Mouse (Mus musculus): ENCODE measurements around the gene Fkbp8.

The Fkbp8 gene

DNA sequence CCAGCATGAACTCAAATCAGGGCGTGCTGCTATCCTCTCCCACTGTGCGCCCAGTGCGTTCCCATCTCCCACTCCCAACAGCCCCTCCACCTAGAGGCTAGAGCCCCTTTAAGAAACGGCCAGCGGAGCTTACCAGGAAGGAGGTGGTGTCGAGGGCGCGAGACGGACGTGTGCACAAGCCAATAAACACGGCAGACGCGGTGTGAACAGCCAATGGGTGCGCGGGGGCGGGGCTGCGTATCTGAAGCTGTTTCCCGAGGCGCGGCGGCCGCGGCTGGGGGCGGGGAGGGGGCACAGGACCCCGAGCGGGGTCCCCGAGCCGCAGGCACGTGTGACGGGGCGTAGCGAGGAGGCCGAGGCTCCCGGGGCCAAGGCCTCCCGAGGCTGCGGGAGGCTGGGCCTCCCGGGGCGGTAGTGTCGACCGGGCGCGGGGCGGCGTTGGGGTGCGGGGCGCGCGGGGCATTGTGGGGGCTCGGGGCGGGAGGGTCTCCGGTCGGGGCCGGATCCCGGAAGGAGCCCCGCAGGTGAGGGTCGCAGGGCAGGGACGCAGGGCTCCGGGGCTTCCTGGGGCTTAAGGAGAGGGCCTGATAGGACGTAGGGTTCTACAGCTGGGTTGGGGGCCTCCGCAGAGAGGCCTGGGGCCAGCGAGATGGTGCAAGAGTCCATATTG, at the start of gene Fkbp8, which contains the start of gene Kxd1:
Gene Fkbp8, plus strand, starts transcription at position 213 of the 670 bp plus-strand sequence.
Gene Kxd1, minus strand, starts transcription at position 445 of the 670 bp plus-strand sequence.
- peak; percentile 98 for DNase-seq (ENCODE audit: low spot score)

DNA sequence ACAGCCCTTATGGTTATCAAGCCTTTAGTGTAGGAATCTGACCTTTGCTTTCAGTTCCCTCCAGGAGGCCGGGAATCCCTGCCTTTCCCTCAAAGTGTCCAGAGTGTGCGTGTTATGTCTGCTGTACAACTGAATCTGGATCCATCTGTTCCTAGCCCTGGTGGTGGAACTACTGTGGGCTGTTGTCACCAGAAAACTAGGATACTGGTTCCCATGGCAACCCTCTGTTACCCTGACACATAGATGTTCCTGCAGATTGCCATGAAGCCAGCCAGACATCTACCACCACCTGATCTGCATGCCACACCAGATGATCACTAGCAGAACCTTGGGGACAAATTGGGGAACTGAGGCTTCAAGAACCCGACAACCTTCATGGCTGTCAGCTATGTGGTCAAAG, 45.6 kb upstream of the Fkbp8 start:
- no peak for DNase-seq (ENCODE audit: low spot score)

DNA sequence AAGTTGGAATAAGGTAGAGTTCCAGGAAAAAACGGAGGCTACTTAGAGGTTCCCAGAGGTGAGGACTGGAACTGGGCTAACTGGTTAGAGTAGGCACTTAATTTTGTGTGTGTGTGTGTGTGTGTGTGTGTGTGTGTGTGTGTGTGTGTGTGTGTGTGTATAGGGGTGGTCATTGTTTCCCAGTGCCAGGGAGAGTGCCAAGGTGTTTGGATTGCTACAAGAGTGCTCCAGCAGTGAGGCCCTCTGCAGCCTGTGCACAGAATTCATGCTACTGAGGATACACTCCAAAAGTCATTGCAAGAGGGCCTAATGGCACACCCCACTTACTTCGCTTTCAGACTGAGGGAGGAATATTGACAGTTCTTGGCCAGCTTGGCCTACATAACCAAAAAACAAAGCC, 44.6 kb upstream of the Fkbp8 start:
- DNase-seq (ENCODE audit: low spot score), result no peak

DNA sequence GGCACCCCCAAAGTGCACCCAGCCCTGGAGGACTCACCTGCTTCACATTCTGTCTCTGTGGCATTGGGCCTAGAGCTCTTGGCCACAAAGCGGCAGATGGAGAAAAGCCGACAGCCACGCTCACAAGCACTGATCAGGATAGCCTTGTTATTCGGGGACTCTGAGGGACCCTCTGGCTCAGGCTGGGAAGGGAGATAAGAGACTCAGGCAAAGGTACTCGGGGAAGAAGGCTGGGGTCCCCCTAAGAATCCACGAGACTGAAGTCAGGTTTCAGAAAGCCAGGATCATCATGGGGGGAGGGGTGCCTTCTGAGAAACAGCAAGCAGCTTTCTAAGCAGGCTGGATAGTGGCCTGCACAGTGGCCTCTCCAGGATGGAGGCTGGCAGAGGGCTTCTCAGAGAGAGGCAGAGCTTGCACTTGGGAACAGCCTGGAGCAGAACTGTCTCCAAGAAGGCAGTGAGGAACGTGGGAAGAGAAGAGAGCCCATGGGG, 41.3 kb upstream of the Fkbp8 start:
- no peak for DNase-seq (ENCODE audit: low spot score)

DNA sequence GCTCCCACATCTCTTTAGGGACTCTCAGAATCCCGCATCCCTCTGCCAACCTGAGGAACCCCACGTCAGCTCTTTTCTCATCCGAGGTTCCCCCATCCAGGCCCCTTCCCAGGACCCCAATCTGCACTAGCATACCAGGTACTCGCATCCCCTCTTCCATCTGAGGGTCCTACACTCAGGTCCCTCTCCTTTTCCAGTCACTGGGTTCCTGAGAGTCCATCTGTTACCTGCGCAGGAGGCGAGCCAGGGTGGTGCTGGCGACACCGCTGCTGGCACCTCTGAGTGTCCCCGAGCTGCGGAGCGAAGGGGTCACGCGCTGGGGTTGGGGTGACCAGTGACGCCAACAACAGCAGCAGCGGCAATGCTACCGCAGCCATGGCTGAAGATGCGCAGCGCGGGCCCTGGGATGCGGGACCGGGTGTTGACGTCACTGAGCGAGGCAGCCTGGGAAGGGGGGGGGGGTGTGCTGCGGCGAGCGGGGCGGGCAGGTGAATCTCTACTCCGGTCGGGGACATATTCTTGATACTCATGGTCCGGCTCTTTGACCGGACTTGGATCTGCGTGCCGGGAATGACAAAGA, 40.5 kb upstream of the Fkbp8 start, which contains the start of gene Tmem59l:
Gene Tmem59l, minus strand, starts transcription at position 418 of the 580 bp plus-strand sequence.
- no peak for DNase-seq (ENCODE audit: low spot score)

DNA sequence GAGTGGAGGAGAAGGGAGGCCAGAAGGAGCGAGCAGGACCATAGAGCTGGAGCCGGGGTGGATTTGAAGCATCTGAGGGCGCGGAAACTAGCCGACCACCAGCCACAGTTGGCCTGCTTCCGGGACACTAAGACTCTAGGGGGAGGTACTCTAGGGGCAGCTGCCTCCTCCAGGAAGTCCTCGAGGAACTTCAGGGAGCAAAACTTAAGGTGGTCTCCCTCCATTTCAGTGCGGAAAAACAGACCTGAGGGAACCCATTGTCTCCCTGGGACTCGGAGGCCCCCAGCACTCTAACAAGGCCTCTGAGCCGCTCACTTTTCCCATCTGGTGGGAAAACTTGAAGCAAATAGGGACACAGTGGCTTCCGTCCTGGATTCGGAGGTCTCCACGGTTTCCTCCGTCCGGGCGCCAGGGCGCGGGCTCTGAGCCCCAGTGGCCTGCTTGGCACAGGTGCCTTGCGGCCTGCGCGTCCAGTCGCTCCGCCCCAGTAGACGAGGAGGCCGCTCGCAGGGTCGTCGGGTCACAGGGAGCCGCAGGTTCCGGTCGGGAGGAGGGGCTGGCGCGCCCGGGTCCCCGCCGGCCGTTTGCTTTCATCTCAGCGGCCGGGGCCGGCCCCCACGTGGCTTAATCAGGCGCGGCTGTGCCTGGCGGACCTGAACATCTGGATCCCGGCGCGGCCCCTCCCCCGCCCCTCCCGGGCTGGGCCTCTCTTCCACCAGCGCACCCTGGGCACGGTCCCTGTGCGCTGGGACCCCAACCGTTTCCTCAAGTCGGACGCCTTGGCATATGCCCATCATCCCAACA, 39.3 kb upstream of the Fkbp8 start:
- no peak for DNase-seq (ENCODE audit: low spot score)

DNA sequence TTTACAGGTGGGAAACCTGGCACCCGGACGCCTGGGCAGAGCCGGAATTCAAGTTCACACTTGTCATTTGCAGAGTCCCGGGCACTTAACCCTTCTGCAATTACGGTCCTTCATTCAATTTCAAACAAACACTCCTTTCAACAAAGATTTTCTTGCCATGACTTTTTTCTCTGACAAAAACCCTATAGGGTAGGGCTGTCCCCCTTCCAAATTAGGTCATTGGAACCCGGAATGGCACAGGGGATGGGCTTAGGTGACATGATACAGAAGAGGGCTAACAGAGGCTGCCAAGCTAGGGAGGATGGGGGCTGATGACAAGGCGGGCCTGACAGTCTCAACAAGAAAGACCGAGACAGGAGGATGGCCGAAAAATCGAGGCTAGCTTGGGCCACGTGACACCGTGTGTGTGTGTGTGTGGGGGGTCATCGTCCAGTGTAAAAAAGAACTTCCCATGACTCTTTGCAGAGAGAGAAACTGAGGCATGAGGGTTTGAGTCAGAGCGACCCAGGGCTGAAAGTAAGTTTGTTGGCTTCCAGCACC, 38.5 kb upstream of the Fkbp8 start:
- DNase-seq (ENCODE audit: low spot score), result no peak

DNA sequence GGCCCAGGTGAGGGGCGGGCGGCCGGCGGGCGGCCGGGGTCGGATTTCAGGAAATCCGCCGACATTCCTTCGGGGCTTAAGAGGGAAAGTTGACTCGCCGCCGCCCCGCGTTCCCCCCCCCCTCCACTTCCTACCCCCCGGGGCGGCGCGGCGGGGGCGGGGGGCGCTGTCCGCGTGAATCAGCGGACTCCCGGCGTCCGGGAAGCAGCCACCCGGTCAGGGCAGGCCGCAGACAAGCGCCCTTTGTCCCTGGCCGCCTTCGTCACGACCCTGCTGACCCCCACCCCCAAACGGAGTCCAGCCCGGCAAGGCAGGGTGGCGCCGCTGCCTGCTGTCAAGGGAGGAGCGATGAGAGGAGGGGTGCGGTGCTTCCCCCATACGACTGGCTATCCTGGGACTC, 37.9 kb upstream of the Fkbp8 start:
- no peak for DNase-seq (ENCODE audit: low spot score)

DNA sequence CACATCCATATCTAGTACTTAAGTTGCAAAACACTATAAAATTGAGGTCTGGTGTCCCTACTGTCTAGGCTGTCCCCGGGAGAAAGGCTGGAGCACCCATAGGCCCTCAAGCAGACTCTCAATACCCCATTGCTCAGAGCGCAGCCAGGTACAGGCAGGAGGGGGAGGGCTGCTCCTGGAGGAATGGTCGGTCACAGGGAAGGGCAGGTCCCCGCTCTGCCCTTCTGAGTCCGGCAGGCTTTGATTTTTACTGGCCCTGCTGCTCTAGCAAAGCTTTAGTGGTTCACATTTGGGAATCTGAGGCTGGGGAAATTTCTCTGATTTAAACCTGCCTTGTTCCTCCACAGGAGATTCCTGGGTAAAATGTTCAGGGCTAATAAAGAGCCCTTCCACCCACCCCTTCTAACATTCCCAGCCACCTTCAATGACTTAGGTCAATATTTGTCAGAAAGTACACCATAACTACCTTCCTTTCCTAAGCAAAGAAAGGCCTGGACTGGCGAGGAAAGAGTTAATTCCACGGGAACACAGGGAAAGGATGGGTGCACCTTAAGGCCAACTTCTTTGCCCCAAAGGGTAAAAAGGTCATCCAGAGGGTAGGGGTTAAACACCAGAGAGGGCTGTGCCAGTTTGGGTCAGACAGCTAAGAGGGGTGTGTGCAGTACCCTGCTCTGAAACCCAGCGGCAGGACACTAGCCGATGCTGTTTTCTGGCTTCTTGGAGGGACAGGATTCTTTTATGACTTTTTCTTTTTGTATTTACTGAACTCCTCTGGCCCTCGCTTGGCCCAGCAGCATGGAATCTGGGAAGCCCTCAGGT, 37.3 kb upstream of the Fkbp8 start:
- DNase-seq (ENCODE audit: low spot score), result no peak

DNA sequence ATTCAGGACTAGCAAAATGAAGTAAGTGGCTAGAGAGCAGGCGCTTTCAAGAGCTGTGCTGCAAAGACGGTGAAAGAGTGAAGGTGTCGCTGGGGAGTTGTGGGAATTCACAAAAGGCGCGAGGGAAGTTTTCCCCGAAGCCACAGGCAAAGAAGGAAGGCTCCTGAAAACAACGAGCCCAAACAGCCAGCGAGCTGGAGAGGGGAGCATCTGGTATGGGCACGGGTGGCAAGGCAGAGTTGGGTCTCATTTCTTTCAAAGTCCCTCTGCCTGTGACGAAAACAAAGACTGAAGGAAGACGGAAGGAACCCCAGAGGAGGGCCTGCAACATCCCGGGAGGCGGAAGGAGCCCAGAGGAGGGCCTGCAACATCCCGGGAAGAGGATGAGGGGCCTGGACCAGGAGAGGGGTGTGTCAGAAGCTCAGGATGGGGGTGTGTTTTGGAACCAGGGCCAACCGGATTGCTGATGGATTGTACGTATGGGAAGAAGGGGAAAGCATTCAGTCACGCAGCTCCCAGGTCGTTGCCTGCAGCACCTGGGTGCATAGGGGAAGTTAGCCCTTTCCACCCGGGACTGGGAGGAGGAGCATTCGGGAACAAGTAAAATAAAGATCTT, 36.5 kb upstream of the Fkbp8 start:
- no peak for DNase-seq (ENCODE audit: low spot score)

DNA sequence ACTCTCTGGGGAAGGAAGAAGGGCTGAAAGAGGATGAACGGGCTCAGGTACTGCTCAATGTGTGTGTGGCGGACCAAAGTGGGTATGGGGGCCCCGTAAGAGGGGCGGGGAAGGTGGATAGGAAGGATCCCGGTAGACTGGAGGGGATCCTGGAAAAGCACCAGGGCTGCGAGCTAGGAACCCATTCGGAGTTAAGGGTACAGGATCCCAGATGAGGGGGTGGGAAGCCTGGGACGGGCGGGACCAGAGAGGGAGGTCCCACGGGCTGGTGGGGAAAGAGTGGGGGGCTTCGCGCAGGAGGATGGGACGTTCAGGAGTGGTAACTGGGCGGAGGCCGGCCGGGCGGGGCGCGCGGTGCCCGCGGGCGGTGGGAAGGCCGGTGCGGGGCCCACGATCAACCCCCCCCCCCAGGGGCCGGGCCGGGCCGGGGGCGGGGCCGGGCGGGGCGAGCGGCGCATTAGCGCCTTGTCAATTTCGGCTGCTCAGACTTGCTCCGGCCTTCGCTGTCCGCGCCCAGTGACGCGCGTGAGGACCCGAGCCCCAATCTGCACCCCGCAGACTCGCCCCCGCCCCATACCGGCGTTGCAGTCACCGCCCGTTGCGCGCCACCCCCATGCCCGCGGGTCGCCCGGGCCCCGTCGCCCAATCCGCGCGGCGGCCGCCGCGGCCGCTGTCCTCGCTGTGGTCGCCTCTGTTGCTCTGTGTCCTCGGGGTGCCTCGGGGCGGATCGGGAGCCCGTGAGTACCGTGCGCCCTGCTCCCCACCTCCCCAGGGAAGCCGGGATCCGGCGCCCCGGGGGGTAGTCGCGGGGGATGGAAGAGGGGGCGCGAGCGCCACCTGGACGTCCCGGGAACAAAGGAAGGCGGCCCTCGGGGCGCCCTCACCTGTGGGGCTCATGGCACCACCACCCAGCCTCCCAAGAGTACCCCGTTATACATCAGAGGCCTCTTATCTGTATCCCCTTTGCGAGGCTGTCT, 34.6 kb upstream of the Fkbp8 start, which contains the start of gene Crlf1:
Gene Crlf1, plus strand, starts transcription at position 495 of the 977 bp plus-strand sequence.
- DNase-seq (ENCODE audit: low spot score), result no peak

DNA sequence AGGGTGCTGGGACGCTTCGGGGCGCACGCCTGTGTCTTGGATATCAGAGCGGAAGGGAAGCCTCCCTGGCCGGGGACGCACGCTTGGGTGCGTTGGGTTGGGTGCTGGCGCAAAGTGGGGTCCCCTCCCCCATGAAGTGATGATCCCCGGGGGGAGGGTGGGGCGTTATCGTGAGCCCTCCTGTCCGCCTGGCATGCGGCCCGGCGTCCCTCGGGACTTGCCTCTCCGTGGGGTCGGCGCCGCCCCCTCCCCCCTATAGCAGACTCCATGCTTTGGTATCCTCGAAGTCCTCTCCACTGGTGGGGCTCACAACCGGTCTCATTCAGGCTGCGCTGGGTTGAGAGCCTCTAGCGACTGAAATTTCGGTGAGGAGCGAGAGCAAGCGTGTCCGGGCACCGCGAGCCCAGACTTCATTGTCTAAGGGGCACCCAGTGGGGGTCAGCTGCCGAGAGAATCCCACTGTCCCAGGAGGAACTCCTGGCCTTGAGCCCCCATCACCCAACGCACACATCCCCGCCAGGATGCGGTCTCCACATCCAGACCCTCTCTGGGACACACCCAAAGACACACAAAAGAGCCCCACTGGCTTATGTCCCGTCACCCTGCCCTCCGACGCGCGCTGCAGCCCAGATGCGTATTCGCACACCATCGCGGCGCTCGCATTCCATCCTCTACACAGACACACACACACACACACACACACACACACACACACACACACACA, 33.7 kb upstream of the Fkbp8 start:
- DNase-seq (ENCODE audit: low spot score), result no peak

DNA sequence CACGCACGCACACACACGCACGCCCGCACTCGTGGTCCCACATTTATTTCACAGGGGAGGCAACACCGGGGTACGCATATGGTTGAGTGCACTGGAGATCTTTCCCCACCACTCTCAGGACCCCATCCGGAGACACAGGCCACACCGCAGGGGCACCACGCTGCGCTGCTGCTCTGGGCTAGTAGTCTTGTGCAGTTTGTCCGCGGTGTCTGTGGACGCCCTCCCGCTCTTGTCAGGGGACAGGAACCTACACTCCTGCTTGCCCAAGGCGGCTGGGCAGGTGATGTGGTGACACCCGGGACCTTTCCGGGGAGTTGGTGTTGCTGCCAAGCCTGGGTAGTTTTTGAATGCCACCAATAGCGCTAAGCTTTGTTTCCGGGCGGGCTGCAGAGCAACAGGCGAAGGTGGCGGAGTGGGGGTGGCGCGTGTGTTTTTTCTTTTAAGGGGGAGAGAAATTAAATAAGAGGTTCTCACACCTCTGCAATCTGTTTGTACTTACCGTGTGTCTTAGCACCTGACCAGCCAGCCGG, 33.0 kb upstream of the Fkbp8 start:
- DNase-seq (ENCODE audit: low spot score), result no peak

DNA sequence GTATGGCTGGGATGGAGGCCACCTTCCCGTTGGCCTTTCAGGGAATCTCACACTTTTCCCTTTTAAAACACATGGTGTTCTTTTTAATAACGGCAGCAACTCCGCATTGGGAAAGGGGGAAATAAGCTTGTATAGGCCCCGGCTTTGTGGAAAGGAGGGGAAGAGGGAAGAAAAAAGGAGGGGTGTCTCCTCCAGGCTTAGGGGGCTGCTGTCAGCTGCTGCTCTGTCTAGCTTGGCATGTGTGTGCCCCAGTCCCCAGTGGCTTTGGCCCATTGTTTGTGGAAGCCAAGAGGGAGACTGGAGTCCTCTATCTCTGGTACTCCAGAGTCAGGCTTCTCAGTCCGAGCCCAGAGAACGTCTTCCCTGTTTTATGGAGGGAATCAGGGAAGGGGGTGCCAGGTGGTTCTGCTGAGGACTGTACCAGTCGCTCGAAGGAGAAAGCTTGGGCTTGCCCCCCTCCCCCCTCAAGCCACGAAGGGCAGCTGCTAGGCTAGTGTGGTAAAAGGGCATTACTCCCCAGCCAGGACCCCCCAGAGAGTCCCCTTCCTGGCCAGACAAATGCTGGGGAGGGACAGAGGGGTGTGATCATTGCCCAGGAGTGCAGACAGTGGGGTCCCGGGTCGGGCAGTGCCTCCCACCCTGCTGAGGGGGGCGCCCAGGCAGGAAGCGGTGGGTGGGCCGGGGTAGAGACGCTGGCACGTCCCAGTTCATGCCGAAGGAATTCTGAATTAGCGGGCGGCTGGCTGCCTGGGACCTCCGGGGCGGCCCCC, 32.3 kb upstream of the Fkbp8 start:
- DNase-seq (ENCODE audit: low spot score), result no peak

DNA sequence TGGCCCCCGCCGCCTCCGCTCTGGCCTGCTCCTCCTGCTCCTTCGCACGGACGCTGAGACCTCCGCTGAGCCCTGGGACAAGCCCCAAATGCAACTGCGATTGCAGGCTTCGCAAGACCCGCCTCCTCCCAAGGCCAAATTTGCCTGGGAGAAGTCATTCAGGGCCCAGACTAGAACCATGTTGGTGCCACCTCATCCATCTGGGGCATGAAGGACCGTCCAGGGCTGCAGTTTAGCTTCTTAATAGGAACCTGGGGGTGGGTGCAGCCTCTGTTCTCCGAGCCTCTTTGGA, 31.8 kb upstream of the Fkbp8 start:
- no peak for DNase-seq (ENCODE audit: low spot score)

DNA sequence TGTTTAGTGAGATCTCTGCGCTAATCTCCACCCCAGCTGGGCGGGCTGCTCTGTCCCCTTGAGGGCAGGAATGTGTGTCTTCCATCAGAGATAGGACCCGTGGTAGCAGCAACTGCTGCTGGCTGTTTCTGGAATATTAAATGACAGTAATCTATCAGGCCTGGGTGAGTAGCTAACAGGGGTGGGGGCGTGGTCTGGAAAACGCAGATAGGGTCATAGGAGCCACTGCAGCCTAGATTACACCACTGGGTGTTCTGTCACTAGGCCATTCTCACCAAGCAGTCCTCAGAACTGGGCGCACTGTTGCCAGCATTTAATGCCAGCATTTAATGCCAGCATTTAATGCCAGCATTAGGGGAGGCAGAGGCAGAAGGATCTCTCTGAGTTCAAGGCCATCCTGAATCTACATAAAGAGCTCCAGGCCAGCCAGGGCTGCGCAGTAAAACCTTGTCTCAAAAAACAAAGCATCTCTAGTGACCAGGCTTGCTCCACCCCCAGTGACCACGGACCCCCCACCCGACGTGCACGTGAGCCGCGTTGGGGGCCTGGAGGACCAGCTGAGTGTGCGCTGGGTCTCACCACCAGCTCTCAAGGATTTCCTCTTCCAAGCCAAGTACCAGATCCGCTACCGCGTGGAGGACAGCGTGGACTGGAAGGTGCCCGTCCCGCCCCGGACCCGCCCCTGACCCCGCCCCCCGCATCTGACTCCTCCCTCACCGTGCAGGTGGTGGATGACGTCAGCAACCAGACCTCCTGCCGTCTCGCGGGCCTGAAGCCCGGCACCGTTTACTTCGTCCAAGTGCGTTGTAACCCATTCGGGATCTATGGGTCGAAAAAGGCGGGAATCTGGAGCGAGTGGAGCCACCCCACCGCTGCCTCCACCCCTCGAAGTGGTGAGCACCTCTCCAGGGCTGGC, 26.9 kb upstream of the Fkbp8 start:
- DNase-seq (ENCODE audit: low spot score), result no peak

DNA sequence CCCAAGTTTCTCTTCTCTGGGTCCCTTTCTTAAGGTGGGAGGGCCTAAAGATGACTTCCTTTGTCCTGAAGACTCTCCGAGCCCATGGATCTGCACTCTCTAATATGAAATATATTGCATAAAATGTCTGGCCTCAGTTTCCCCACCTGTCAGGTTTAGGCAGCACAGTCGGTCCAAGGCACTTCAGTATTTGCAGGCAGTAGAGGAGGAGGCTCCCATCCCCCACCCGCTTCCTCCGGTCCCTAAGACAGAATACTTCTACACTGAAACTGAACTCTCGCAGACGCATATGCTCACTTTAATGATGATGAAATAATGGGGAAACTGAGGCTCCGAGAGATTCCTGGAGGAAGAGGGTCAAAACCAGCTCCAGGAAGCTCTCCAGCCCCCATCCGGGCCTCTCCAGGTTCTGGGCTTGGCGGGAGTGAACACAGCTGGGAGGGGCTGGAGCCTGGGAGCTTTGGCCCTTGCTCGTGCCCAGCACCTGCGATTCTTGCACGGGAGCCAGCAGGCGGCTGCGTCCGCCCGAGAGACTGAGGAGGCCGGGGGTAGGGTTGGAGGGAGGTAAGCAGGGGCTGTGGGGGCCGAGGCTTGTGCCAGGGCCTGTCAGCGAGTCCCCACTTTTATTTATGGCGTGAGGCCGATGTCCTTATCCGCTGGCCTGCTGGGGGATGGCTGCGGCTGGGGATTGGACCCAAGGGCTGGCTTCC, 25.5 kb upstream of the Fkbp8 start:
- DNase-seq (ENCODE audit: low spot score), result no peak

Measured in left cerebral cortex, adult 11 months (tissue).